Mouse (Mus musculus): ENCODE data around the gene Prkd2.

GRCm38 (mm10) chr7:16842645-16843063 is at the start of gene Prkd2:
- 0 out of 2 replicates have a peak, but pooled peaks have one; percentile 10 for TF ChIP-seq CTCF (IDR thresholded peaks at IDR 0.05; ENCODE audit: borderline replicate concordance, control insufficient read depth, extremely low read depth, insufficient read depth, low read length, poor library complexity)
- TF ChIP-seq POLR2A (IDR thresholded peaks at IDR 0.05; ENCODE audit: control insufficient read depth, extremely low read depth, insufficient read depth, low read length, poor library complexity) = peak; percentile 79
